Mouse (Mus musculus) midbrain, embryonic 10.5 days (tissue): ENCODE results near the gene Rtl6. TPM values are rescaled to one million over a fixed set of nuclear protein-coding genes. Genes with fewer than 3 reads are reported as not detected.

Experiments
- polyA plus RNA-seq: library from polyadenylated mRNA; unstranded; fragments of >200 nt; fragmentation: Nextera tagmentation; extraction: Ambion mirVana; gene quantifications from 2 replicates; pipeline ENCODE4 v1.2.1, GENCODE M21; 2016

Gene Rtl6
- polyA plus RNA-seq, 1 experiment from 2014 or later = 27.4 TPM

Other genes starting within 250 kb of the Rtl6 start
- gene Parvg, start 233.8 kb downstream of the Rtl6 start, polyA plus RNA-seq = 0.89 and 1.0 TPM in 2 replicates
- 5.7 and 11.4 TPM in 2 replicates for gene Shisal1, start 110.7 kb downstream of the Rtl6 start, polyA plus RNA-seq
- 14.7 and 17.1 TPM in 2 replicates for gene Prr5, start 111.8 kb upstream of the Rtl6 start, polyA plus RNA-seq
- gene Arhgap8, start 162.2 kb upstream of the Rtl6 start, polyA plus RNA-seq = 1.5 and 1.7 TPM in 2 replicates